ENCODE assay signal across 22 mouse cellular contexts in the genomic region with DNA sequence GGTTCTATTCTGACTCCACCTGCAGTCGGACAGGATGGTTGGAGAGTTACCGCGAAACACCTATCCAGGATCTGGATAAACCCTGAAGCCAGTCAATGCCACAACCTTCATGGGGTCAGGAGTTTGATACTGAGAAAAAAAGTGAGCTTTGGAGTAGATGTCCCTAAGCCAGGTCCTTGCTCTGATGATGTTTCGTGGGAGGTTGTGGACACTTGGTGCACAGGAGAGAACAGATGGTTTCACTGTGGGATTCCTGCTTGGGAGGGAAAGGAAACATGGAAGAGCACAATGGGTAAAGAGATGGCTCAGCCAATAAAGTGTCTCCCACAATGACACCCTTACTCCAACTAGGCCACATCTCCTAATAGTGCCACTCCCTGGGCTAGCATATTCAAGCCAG. TPM values are rescaled to one million over a fixed set of nuclear protein-coding genes. Genes with fewer than 3 reads are reported as not detected.
"Had no signal": no experiment of that assay in that cellular context is flagged by ENCODE, and none has a peak within 500 bp of the region (broad histone marks: within the 10 kb centered on the region; RNA-seq: fewer than 3 reads in every experiment).

No protein-coding gene starts in this region.

- H3K4me3 ChIP-seq: kidney, embryonic 15.5 days; limb, embryonic 12.5 days; liver, embryonic 13.5 days; midbrain, embryonic 13.5 days; myocyte; neural tube, embryonic 15.5 days had no signal

- ATAC-seq: midbrain, embryonic 13.5 days had no signal

- H3K36me3 ChIP-seq: kidney, embryonic 15.5 days; limb, embryonic 12.5 days; liver, embryonic 13.5 days; midbrain, embryonic 13.5 days; neural tube, embryonic 15.5 days had no signal

- H3K9me3 ChIP-seq: kidney, embryonic 15.5 days; limb, embryonic 12.5 days; liver, embryonic 13.5 days; midbrain, embryonic 13.5 days; neural tube, embryonic 15.5 days had no signal

- DNase-seq: kidney, postnatal 25 days; layer of hippocampus, adult 9-11 months; layer of hippocampus, postnatal 36 days; liver; liver, embryonic 13.5 days; lung, adult 18-20 months; right cerebral cortex, adult 18-20 months; right cerebral cortex, postnatal 25 days had no signal

- H3K27ac ChIP-seq: kidney, embryonic 15.5 days; limb, embryonic 12.5 days; liver, embryonic 13.5 days; midbrain, embryonic 13.5 days; neural tube, embryonic 15.5 days had no signal

- H3K27me3 ChIP-seq: kidney, embryonic 15.5 days; limb, embryonic 12.5 days; midbrain, embryonic 13.5 days; neural tube, embryonic 15.5 days had no signal

- H3K4me2 ChIP-seq: kidney, embryonic 15.5 days; limb, embryonic 12.5 days; liver, embryonic 13.5 days; midbrain, embryonic 13.5 days; neural tube, embryonic 15.5 days had no signal

- H3K9ac ChIP-seq: kidney, embryonic 15.5 days; limb, embryonic 12.5 days; liver, embryonic 13.5 days; midbrain, embryonic 13.5 days; neural tube, embryonic 15.5 days had no signal

- H3K4me1 ChIP-seq: kidney, embryonic 15.5 days; limb, embryonic 12.5 days; liver, embryonic 13.5 days; midbrain, embryonic 13.5 days; neural tube, embryonic 15.5 days had no signal

RNA-seq across cellular contexts. Expression of gene Gm9844, which starts 34.8 kb away (rescaled TPM):
- total RNA-seq: layer of hippocampus, postnatal 36 days; left cerebral cortex, adult 8-10 months had no signal
- polyA plus RNA-seq: small intestine, adult 2 months had no signal

RNA-seq across cellular contexts. Expression of gene Lypd4, which starts 42.6 kb away (rescaled TPM):
- total RNA-seq: layer of hippocampus, adult 18-20 months; layer of hippocampus, postnatal 36 days; left cerebral cortex, adult 8-10 months; left cerebral cortex, postnatal 36 days; megakaryocyte progenitor cell, adult 5-6 weeks; midbrain, postnatal 0 days had no signal
- polyA plus RNA-seq: kidney, embryonic 15.5 days; limb, embryonic 12.5 days; liver, embryonic 13.5 days; lung, embryonic 16.5 days; midbrain, embryonic 13.5 days; myocyte; neural tube, embryonic 11.5 days; neural tube, embryonic 15.5 days; small intestine, adult 2 months; stomach, embryonic 16.5 days had no signal

RNA-seq across cellular contexts. Expression of gene Dmrtc2, which starts 42.7 kb away (rescaled TPM):
- total RNA-seq: layer of hippocampus, adult 18-20 months; layer of hippocampus, postnatal 36 days; left cerebral cortex, adult 8-10 months; left cerebral cortex, postnatal 36 days; megakaryocyte progenitor cell, adult 5-6 weeks had no signal
- polyA plus RNA-seq: kidney, embryonic 15.5 days; limb, embryonic 12.5 days; liver, embryonic 13.5 days; lung, embryonic 16.5 days; midbrain, embryonic 13.5 days; myocyte; neural tube, embryonic 11.5 days; small intestine, adult 2 months; stomach, embryonic 16.5 days had no signal

RNA-seq across cellular contexts. Expression of gene Ceacam10, which starts 50.2 kb away (rescaled TPM):
- total RNA-seq: layer of hippocampus, adult 18-20 months; layer of hippocampus, postnatal 36 days; left cerebral cortex, adult 8-10 months; left cerebral cortex, postnatal 36 days; midbrain, postnatal 0 days had no signal
- polyA plus RNA-seq: kidney, embryonic 15.5 days; limb, embryonic 12.5 days; lung, embryonic 16.5 days; midbrain, embryonic 13.5 days; myocyte; neural tube, embryonic 11.5 days had no signal
